Mouse (Mus musculus) intestine, embryonic 16.5 days (tissue): ENCODE measurements around the gene Rsph3a. TPM values are rescaled to one million over a fixed set of nuclear protein-coding genes. Genes with fewer than 3 reads are reported as not detected.
"Not testable (repeated sequence)": the region's sequence is repeated elsewhere in the genome, so short reads cannot be mapped to it uniquely, and the experiment has no call there.

Experiments
- ATAC-seq: fragments of 200-750 bp; cut with Nextera tagmentation; 2 replicates; pipeline ENCODE4 v1.8.0; 2017; ENCODE audit warnings: moderate TSS enrichment, moderate library complexity
- H3K27ac ChIP-seq: fragments of 300-500 bp; sonication (generic); 2 replicates; pipeline ENCODE4 v1.5.1; 2014; ENCODE audit warnings: mild to moderate bottlenecking, low read length
- H3K27me3 ChIP-seq: fragments of 300-500 bp; sonication (generic); replicated peaks from 2 replicates; pipeline ENCODE4 v1.6.1; 2014; ENCODE audit warnings: low read length, control low read depth, mixed read lengths; ENCODE audit not compliant: control insufficient read depth, insufficient read depth
- H3K36me3 ChIP-seq: fragments of 300-500 bp; sonication (generic); 2 replicates; pipeline ENCODE4 v1.6.1; 2014; ENCODE audit warnings: low read length, control low read depth; ENCODE audit not compliant: control insufficient read depth, insufficient read depth
- H3K4me1 ChIP-seq: fragments of 300-500 bp; sonication (generic); 2 replicates; pipeline ENCODE4 v1.6.1; 2014; ENCODE audit warnings: low read length, control low read depth, mixed read lengths; ENCODE audit not compliant: control insufficient read depth, insufficient read depth
- H3K4me2 ChIP-seq: fragments of 300-500 bp; sonication (generic); 2 replicates; pipeline ENCODE4 v1.6.1; 2014; ENCODE audit warnings: low read depth, low read length, control low read depth
- H3K4me3 ChIP-seq: fragments of 300-500 bp; sonication (generic); 2 replicates; pipeline ENCODE4 v1.5.1; 2014; ENCODE audit warnings: mild to moderate bottlenecking, low read length
- H3K9ac ChIP-seq: fragments of 300-500 bp; sonication (generic); 2 replicates; pipeline ENCODE4 v1.6.1; 2014; ENCODE audit warnings: low read depth, low read length
- H3K9me3 ChIP-seq: fragments of 300-500 bp; sonication (generic); 2 replicates; pipeline ENCODE4 v1.6.1; 2016; ENCODE audit warnings: low read length, control low read depth; ENCODE audit not compliant: control insufficient read depth
- WGBS: fragments of 180-500 bp; shearing (Covaris S2); extraction: QIAGEN DNeasy Blood & Tissue Kit; methylation state at CpG from one replicate; pipeline ENCODE4 v1.1.7; 2014; 5-methylcytosine and 5-hydroxymethylcytosine counted together
- polyA plus RNA-seq: library from polyadenylated mRNA; unstranded; fragments of >200 nt; fragmentation: Nextera tagmentation; extraction: Ambion mirVana; gene quantifications from 2 replicates; pipeline ENCODE4 v1.2.1, GENCODE M21; 2015

Gene Rsph3a
- polyA plus RNA-seq, 1 experiment from 2014 or later: 46.4 TPM

GRCm38 (mm10) chr17:8006771-8007170 is 61.4 kb downstream of the Rsph3a start:
- not testable (repeated sequence) for ATAC-seq, H3K4me1 ChIP-seq, H3K27ac ChIP-seq, H3K4me2 ChIP-seq, H3K27me3 ChIP-seq, H3K4me3 ChIP-seq, H3K9me3 ChIP-seq, H3K9ac ChIP-seq, H3K36me3 ChIP-seq
- WGBS: 88% methylated on average over 1 of the region's 6 CpGs

DNA sequence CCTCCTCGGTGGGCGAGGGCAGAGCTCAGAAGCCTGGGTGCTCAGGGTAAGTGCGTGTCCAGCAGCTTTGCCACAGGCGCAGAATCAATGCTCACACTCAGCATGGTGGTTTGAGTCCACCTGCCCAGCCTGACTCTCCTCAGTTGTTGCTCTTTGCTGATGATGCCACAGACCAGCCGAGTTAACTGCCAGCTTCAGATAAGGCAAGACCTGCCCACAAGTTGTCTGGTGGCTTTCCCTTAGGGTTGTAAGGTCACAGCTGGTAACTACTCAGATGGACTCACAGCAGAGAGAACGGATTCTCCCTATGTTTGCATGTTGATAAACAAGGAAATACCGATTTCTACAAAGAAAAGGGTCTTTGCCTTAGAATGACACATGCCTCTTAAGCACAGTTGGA is 64.2 kb downstream of the Rsph3a start:
- H3K4me1 ChIP-seq, H3K4me3 ChIP-seq, ATAC-seq, H3K9ac ChIP-seq, H3K27me3 ChIP-seq, H3K27ac ChIP-seq, H3K36me3 ChIP-seq, H3K4me2 ChIP-seq, H3K9me3 ChIP-seq: not testable (repeated sequence)
- WGBS: 80% methylated on average over 5 of the region's 7 CpGs

GRCm38 (mm10) chr17:8013974-8014373 is 68.6 kb downstream of the Rsph3a start:
- H3K9me3 ChIP-seq, H3K4me2 ChIP-seq, H3K9ac ChIP-seq, H3K27me3 ChIP-seq, H3K4me3 ChIP-seq, H3K36me3 ChIP-seq, H3K27ac ChIP-seq, ATAC-seq, H3K4me1 ChIP-seq: not testable (repeated sequence)
- 89% methylated on average over 3 of the region's 4 CpGs for WGBS

- H3K9ac ChIP-seq, H3K4me1 ChIP-seq, H3K9me3 ChIP-seq, H3K27ac ChIP-seq, H3K4me3 ChIP-seq, H3K36me3 ChIP-seq, H3K27me3 ChIP-seq, H3K4me2 ChIP-seq: not testable (repeated sequence)
- ATAC-seq: peak; percentile 44; the same call in 1 of the 2 replicates
- no CpG with 5 or more reads among the region's 6 CpGs for WGBS
These were observed 77.3 kb downstream of the Rsph3a start for GRCm38 (mm10) chr17:8022675-8023074.

GRCm38 (mm10) chr17:8027475-8028168 is 82.2 kb downstream of the Rsph3a start:
- not testable (repeated sequence) for ATAC-seq, H3K4me3 ChIP-seq, H3K27me3 ChIP-seq, H3K4me1 ChIP-seq, H3K9me3 ChIP-seq, H3K4me2 ChIP-seq, H3K27ac ChIP-seq, H3K36me3 ChIP-seq, H3K9ac ChIP-seq
- no CpG with 5 or more reads among the region's 12 CpGs for WGBS

Other genes starting within 250 kb of the Rsph3a start
- 13.3 and 14.9 TPM in 2 replicates for gene Fndc1, start 118.3 kb upstream of the Rsph3a start, polyA plus RNA-seq
- 1.6 and 1.7 TPM in 2 replicates for gene Tagap, start 19.6 kb upstream of the Rsph3a start, polyA plus RNA-seq
- gene Gm49673, start 202.2 kb downstream of the Rsph3a start, polyA plus RNA-seq: 0.11 TPM in 1 of 2 replicates, not detected in the other
- 39.0 and 39.6 TPM in 2 replicates for gene Rnaset2a, start 202.5 kb downstream of the Rsph3a start, polyA plus RNA-seq
- gene Fgfr1op, start 219.9 kb downstream of the Rsph3a start, polyA plus RNA-seq: 31.4 and 32.0 TPM in 2 replicates